Mouse (Mus musculus) hindbrain, embryonic 15.5 days (tissue): ENCODE results near the gene Celsr3. TPM values are rescaled to one million over a fixed set of nuclear protein-coding genes. Genes with fewer than 3 reads are reported as not detected.

ENCODE experiments used
- ATAC-seq: fragments of 200-750 bp; cut with Nextera tagmentation; 2 replicates; pipeline ENCODE4 v1.8.0; 2017; ENCODE audit warnings: low read depth, moderate number of reproducible peaks, moderate TSS enrichment; ENCODE audit not compliant: low FRiP score
- H3K27ac ChIP-seq: fragments of 300-500 bp; sonication (generic); replicated peaks from 2 replicates; pipeline ENCODE4 v1.5.1; 2015; ENCODE audit warnings: mild to moderate bottlenecking, inconsistent platforms
- H3K27me3 ChIP-seq: fragments of 300-500 bp; sonication (generic); 2 replicates; pipeline ENCODE4 v1.6.1; 2015; ENCODE audit warnings: control low read depth, inconsistent platforms
- H3K36me3 ChIP-seq: fragments of 300-500 bp; sonication (generic); 2 replicates; pipeline ENCODE4 v1.6.1; 2015; ENCODE audit warnings: control low read depth, inconsistent platforms
- H3K4me1 ChIP-seq: fragments of 300-500 bp; sonication (generic); replicated peaks from 2 replicates; pipeline ENCODE4 v1.6.1; 2015; ENCODE audit warnings: control low read depth, inconsistent platforms
- H3K4me2 ChIP-seq: fragments of 300-500 bp; sonication (generic); 2 replicates; pipeline ENCODE4 v1.6.1; 2015; ENCODE audit warnings: moderate library complexity, mild to moderate bottlenecking, inconsistent platforms
- H3K4me3 ChIP-seq: fragments of 300-500 bp; sonication (generic); 2 replicates; pipeline ENCODE4 v1.5.1; 2015; ENCODE audit warnings: mild to moderate bottlenecking, inconsistent platforms
- H3K9ac ChIP-seq: fragments of 300-500 bp; sonication (generic); 2 replicates; pipeline ENCODE4 v1.6.1; 2015; ENCODE audit warnings: inconsistent platforms
- H3K9me3 ChIP-seq: fragments of 300-500 bp; sonication (generic); 2 replicates; pipeline ENCODE4 v1.6.1; 2016; ENCODE audit warnings: control low read depth, inconsistent platforms
- WGBS: fragments of 180-500 bp; shearing (Covaris S2); methylation state at CpG from one replicate; pipeline ENCODE4 v1.1.7; 2015; 5-methylcytosine and 5-hydroxymethylcytosine counted together
- polyA plus RNA-seq: library from polyadenylated mRNA; unstranded; fragments of >200 nt; fragmentation: Nextera tagmentation; extraction: Ambion mirVana; gene quantifications from 2 replicates; pipeline ENCODE4 v1.2.1, GENCODE M21; 2015

Gene Celsr3
- polyA plus RNA-seq, 1 experiment from 2014 or later: 12.7 TPM

DNA sequence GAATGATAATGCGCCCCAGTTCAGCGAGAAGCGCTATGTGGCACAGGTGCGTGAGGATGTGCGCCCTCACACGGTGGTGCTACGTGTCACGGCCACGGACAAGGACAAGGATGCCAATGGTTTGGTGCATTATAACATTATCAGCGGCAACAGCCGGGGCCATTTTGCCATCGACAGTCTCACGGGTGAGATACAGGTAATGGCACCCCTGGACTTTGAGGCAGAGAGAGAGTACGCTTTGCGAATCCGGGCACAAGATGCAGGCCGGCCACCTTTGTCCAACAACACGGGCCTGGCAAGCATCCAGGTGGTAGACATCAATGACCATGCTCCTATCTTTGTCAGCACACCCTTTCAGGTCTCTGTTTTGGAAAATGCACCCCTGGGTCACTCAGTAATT, 1.8 kb downstream of the Celsr3 start:
- no peak for ATAC-seq
- Histone ChIP-seq H3K27me3 (0 out of 2 replicates have a peak, but pooled peaks cover 9% of the 10 kb centered on the region), H3K36me3 (peaks cover 37% of the 10 kb centered on the region), H3K9ac (peak overlapping the region; percentile 69), H3K4me2 (peak overlapping the region; percentile 92), H3K27ac (no peak overlapping the region), H3K4me3 (peak overlapping the region; percentile 61), H3K9me3 (no peaks in the 10 kb centered on the region), H3K4me1 (peaks cover 70% of the 10 kb centered on the region)
- WGBS: 74% methylated on average over 18 of the region's 18 CpGs

- Histone ChIP-seq H3K36me3 (peaks cover 73% of the 10 kb centered on the region), H3K9ac (no peak overlapping the region), H3K4me1 (peaks cover 60% of the 10 kb centered on the region), H3K9me3 (no peaks in the 10 kb centered on the region), H3K4me2 (peak overlapping the region; percentile 61), H3K27ac (no peak overlapping the region), H3K4me3 (peak overlapping the region; percentile 33), H3K27me3 (0 out of 2 replicates have a peak, but pooled peaks cover 6% of the 10 kb centered on the region)
- 8% methylated on average over 23 of the region's 23 CpGs for WGBS
- ATAC-seq: no peak
These were observed 5.5 kb downstream of the Celsr3 start for GRCm38 (mm10) chr9:108831637-108832036.

DNA sequence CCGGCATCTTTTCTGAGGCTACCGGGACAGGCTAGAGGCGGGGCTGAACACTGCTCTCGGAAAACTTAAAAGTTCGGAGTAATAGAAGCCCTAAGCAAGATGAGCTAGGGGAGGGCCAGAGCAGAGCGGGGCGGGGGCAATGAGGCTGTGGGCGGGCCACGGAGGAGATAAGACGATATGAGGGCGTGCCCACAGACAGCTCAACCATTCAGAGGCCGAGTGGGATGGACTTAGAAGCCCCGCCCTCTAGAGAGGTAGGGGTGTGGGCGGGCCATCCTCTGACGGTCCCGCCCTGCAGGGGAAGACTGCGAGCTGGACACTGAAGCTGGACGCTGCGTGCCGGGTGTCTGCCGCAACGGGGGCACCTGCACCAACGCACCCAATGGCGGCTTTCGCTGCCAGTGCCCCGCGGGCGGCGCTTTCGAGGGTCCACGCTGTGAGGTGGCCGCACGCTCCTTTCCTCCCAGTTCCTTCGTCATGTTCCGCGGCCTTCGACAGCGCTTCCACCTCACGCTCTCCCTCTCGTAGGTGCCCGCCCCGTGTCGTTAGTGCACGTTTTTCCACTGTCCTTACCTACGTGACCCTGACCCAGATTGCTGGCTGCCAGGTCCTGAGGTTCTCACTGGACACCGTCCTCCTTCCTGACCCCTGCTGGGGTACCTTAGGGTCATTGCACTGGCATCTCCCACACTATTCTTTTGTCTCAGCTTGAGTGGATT, 6.4 kb downstream of the Celsr3 start:
- Histone ChIP-seq H3K9me3 (no peaks in the 10 kb centered on the region), H3K27me3 (0 out of 2 replicates have a peak, but pooled peaks cover 6% of the 10 kb centered on the region), H3K4me1 (peaks cover 50% of the 10 kb centered on the region), H3K27ac (no peak overlapping the region), H3K4me3 (peak overlapping the region; percentile 33), H3K9ac (no peak overlapping the region), H3K36me3 (peaks cover 79% of the 10 kb centered on the region), H3K4me2 (peak overlapping the region; percentile 61)
- WGBS: 8% methylated on average over 45 of the region's 46 CpGs
- peak; percentile 90 for ATAC-seq

GRCm38 (mm10) chr9:108842989-108843388, 16.9 kb downstream of the Celsr3 start:
- H3K36me3 ChIP-seq: peaks cover 84% of the 10 kb centered on the region
- H3K9ac ChIP-seq: no peak overlapping the region
- no peak overlapping the region for H3K4me3 ChIP-seq
- H3K4me1 ChIP-seq: no peaks in the 10 kb centered on the region
- no peak overlapping the region for H3K27ac ChIP-seq
- WGBS: 22% methylated on average over 14 of the region's 14 CpGs
- no peaks in the 10 kb centered on the region for H3K27me3 ChIP-seq
- H3K4me2 ChIP-seq: no peak overlapping the region
- no peak for ATAC-seq
- H3K9me3 ChIP-seq: no peaks in the 10 kb centered on the region

GRCm38 (mm10) chr9:108845390-108845789, 19.3 kb downstream of the Celsr3 start:
- Histone ChIP-seq H3K27ac (no peak overlapping the region), H3K36me3 (peaks cover 83% of the 10 kb centered on the region), H3K4me3 (no peak overlapping the region), H3K4me2 (no peak overlapping the region), H3K9me3 (no peaks in the 10 kb centered on the region), H3K27me3 (no peaks in the 10 kb centered on the region), H3K9ac (no peak overlapping the region), H3K4me1 (no peaks in the 10 kb centered on the region)
- WGBS: 69% methylated on average over 5 of the region's 5 CpGs
- no peak for ATAC-seq

DNA sequence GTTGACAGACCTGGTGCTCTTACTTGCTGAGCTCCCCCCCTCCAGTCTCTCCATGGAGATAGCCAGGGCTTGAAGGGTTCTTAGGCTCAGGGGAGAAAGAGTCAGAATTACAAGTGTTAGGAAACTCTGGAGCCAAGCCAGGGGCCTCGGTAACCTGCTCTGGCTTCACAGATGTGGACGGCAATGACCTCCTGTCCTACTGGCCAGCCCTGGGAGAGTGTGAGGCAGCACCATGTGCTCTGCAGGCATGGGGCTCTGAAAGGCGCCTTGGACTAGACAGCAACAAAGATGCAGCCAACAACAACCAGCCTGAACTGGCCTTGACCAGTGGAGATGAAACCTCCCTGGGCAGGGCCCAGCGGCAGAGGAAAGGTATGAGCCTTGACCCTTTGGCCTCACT, 21.3 kb downstream of the Celsr3 start:
- no peak overlapping the region for H3K4me2 ChIP-seq
- no peaks in the 10 kb centered on the region for H3K4me1 ChIP-seq
- ATAC-seq: no peak
- no peaks in the 10 kb centered on the region for H3K9me3 ChIP-seq
- no peak overlapping the region for H3K9ac ChIP-seq
- 91% methylated on average over 4 of the region's 4 CpGs for WGBS
- H3K4me3 ChIP-seq: no peak overlapping the region
- no peaks in the 10 kb centered on the region for H3K27me3 ChIP-seq
- no peak overlapping the region for H3K27ac ChIP-seq
- peaks cover 74% of the 10 kb centered on the region for H3K36me3 ChIP-seq

- H3K27me3 ChIP-seq: no peaks in the 10 kb centered on the region
- peaks cover 5% of the 10 kb centered on the region for H3K4me1 ChIP-seq
- H3K9me3 ChIP-seq: no peaks in the 10 kb centered on the region
- no peak overlapping the region for H3K4me2 ChIP-seq
- peaks cover 67% of the 10 kb centered on the region for H3K36me3 ChIP-seq
- no peak overlapping the region for H3K9ac ChIP-seq
- ATAC-seq: no peak
- no peak overlapping the region for H3K4me3 ChIP-seq
- 81% methylated on average over 17 of the region's 17 CpGs for WGBS
- no peak overlapping the region for H3K27ac ChIP-seq
These were observed 22.3 kb downstream of the Celsr3 start for GRCm38 (mm10) chr9:108848419-108848818.

DNA sequence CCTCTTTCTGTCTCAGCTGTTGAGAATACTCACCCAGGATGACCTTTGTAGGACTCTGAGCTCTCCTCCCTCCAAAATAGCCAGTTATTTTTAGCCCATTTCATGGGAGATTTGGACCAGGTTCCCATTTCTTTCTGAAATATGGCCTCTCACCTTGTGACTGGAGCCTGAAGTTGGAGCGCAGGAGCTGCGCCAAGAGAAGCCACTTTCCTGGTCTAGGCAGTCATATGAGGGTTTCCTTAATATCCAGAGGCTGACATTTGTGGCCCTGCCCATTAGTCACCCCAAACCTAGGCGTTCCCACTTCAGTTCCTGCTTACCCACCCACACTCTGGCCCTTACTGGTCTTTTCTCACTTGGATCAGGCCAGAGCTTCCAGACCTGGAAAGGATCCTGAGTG, 26.9 kb downstream of the Celsr3 start, which contains the start of gene Slc26a6:
Slc26a6 (plus strand) TSS at position 308 of the 400 bp plus-strand sequence.
- peak within 1 kb of the TSS; percentile 59 for H3K9ac ChIP-seq
- ATAC-seq: no peak
- peak within 1 kb of the TSS; percentile 67 for H3K4me2 ChIP-seq
- H3K36me3 ChIP-seq: peaks cover 40% of the 10 kb centered on the region
- peak within 1 kb of the TSS; percentile 83 for H3K27ac ChIP-seq
- H3K9me3 ChIP-seq: no peaks in the 10 kb centered on the region
- peak within 1 kb of the TSS; percentile 69 for H3K4me3 ChIP-seq
- H3K4me1 ChIP-seq: peaks cover 17% of the 10 kb centered on the region
- H3K27me3 ChIP-seq: no peaks in the 10 kb centered on the region
- 87% methylated on average over 3 of the region's 3 CpGs for WGBS

DNA sequence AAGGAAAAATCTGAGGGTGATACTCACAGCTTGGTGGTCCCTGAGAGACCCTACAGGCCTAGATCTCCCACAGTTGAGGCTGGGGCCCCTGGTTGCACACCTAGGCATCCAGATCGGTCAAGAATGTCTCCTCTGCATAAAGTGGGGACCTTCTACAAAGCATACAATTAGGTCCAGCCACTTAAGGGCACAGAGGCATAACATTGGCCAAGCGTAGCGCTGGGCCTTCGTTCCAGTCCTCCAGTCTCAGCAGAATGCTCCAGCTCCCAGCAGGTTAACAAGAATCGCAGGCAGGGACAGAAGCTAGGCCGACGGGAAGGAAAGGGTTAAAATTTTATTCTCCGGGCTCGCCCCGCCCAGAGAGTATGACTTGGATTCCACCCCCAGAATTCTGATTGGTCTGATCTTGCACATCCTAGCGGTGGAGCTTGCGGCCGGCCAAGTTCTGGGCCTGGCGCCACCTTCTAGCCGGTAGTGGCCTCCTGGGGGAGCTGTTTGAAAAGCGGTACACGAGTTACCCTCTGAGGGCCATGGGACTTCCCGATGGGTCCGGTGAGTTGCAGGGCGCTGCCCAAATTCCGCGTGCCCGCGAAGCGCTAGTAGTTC, 27.6 kb downstream of the Celsr3 start:
- H3K9me3 ChIP-seq: no peaks in the 10 kb centered on the region
- H3K27ac ChIP-seq: peak overlapping the region; percentile 83
- H3K4me3 ChIP-seq: peak overlapping the region; percentile 69
- WGBS: 2% methylated on average over 25 of the region's 25 CpGs
- H3K36me3 ChIP-seq: peaks cover 37% of the 10 kb centered on the region
- peaks cover 17% of the 10 kb centered on the region for H3K4me1 ChIP-seq
- no peaks in the 10 kb centered on the region for H3K27me3 ChIP-seq
- ATAC-seq: peak; percentile 88
- peak overlapping the region; percentile 67 for H3K4me2 ChIP-seq
- H3K9ac ChIP-seq: peak overlapping the region; percentile 59

DNA sequence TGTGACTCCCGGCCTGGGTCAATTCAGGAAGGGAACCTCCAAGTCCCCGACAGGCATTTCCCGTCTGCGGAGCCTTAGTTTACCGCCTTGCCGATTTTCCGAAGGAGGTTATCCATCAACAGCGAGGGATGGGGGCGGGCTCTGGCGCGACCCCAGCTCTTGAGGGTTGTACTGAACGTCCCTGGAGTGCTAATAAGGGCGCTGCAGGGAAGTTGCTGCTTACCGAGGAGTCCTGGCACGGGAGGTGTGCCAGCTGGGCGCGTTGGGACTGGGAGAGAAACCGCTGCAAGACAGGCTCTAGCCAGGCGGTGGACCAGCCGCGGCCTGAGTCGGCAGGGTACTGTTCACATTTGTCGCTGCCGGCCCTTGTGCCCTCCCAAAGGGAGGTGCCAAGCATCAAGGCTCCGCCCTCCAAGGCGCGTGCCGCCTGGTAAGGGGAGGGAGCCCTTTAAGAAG, 28.1 kb downstream of the Celsr3 start:
- H3K9ac ChIP-seq: peak overlapping the region; percentile 59
- peaks cover 17% of the 10 kb centered on the region for H3K4me1 ChIP-seq
- under 1% methylated on average over 28 of the region's 28 CpGs for WGBS
- peak overlapping the region; percentile 83 for H3K27ac ChIP-seq
- H3K4me2 ChIP-seq: peak overlapping the region; percentile 67
- peaks cover 35% of the 10 kb centered on the region for H3K36me3 ChIP-seq
- peak overlapping the region; percentile 69 for H3K4me3 ChIP-seq
- H3K27me3 ChIP-seq: no peaks in the 10 kb centered on the region
- peak; percentile 77 for ATAC-seq
- H3K9me3 ChIP-seq: no peaks in the 10 kb centered on the region

- H3K4me1 ChIP-seq: peaks cover 17% of the 10 kb centered on the region
- H3K9me3 ChIP-seq: no peaks in the 10 kb centered on the region
- H3K27ac ChIP-seq: no peak overlapping the region
- no peak overlapping the region for H3K4me3 ChIP-seq
- H3K9ac ChIP-seq: no peak overlapping the region
- no peaks in the 10 kb centered on the region for H3K27me3 ChIP-seq
- ATAC-seq: no peak
- H3K36me3 ChIP-seq: peaks cover 28% of the 10 kb centered on the region
- WGBS: 72% methylated on average over 5 of the region's 5 CpGs
- peak overlapping the region; percentile 67; the same call in 1 of the 2 replicates for H3K4me2 ChIP-seq
These were observed 29.2 kb downstream of the Celsr3 start for GRCm38 (mm10) chr9:108855335-108855734.

DNA sequence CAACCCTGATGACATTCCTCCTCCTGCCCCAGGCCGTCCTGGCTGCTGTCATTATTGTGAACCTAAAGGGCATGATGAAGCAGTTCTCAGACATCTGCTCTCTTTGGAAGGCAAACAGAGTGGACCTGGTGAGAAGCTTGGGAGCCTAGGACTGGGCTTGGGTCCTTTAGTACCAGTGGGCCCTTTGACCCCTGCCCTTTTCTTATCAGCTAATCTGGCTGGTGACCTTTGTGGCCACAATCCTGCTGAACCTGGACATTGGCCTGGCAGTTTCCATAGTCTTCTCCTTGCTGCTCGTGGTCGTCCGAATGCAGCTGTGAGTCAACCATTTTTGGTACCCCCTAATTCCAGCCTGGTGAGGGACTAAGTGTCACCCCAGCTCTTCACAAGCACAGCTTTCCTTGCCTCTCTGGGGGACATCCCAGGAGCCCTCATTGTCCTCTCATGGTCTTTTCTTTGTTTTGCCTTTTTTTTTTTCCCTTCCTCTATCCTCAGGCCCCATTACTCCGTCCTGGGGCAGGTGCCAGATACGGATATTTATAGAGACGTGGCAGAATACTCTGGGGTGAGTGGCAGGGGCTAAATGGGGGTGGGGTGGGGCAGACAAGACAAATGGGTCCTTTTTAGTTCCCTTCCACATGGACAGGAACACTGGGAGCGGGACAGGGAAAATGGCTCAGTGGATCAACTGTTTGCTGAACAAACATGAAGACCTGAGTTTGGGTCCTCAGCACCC, 32.8 kb downstream of the Celsr3 start:
- H3K9ac ChIP-seq: no peak overlapping the region
- no peaks in the 10 kb centered on the region for H3K27me3 ChIP-seq
- ATAC-seq: no peak
- H3K4me3 ChIP-seq: no peak overlapping the region
- no peak overlapping the region for H3K4me2 ChIP-seq
- peaks cover 9% of the 10 kb centered on the region for H3K4me1 ChIP-seq
- no peaks in the 10 kb centered on the region for H3K9me3 ChIP-seq
- H3K27ac ChIP-seq: no peak overlapping the region
- peaks cover 31% of the 10 kb centered on the region for H3K36me3 ChIP-seq
- WGBS: 76% methylated on average over 8 of the region's 8 CpGs
